Mouse (Mus musculus) hindbrain, embryonic 15.5 days (tissue): Measurements from ENCODE around the gene Mgat1. TPM values are rescaled to one million over a fixed set of nuclear protein-coding genes. Genes with fewer than 3 reads are reported as not detected.

Experiments
- polyA plus RNA-seq: library from polyadenylated mRNA; unstranded; fragments of >200 nt; fragmentation: Nextera tagmentation; extraction: Ambion mirVana; gene quantifications from 2 replicates; pipeline ENCODE4 v1.2.1, GENCODE M21; 2015

Gene Mgat1
- polyA plus RNA-seq, 1 experiment from 2014 or later, result 36.2 TPM

Other genes starting within 250 kb of the Mgat1 start
- gene 9930111J21Rik2, start 192.9 kb upstream of the Mgat1 start, polyA plus RNA-seq, result 0.35 and 0.45 TPM in 2 replicates
- 0.54 TPM in 1 of 2 replicates, not detected in the other for gene Tgtp2, start 180.0 kb upstream of the Mgat1 start, polyA plus RNA-seq
- gene Ifi47, start 167.6 kb upstream of the Mgat1 start, polyA plus RNA-seq, result 0.52 and 1.6 TPM in 2 replicates
- not detected in 2 replicates for gene Olfr1396, start 129.3 kb upstream of the Mgat1 start, polyA plus RNA-seq
- gene Olfr1395, start 101.9 kb upstream of the Mgat1 start, polyA plus RNA-seq, result not detected in 2 replicates
- not detected in 2 replicates for gene Olfr1394, start 89.8 kb upstream of the Mgat1 start, polyA plus RNA-seq
- 0.22 TPM in 1 of 2 replicates, not detected in the other for gene Btnl9, start 57.0 kb upstream of the Mgat1 start, polyA plus RNA-seq
- gene Zfp62, start 40.9 kb upstream of the Mgat1 start, polyA plus RNA-seq, result 38.0 and 40.7 TPM in 2 replicates
- gene Olfr1393, start 34.1 kb downstream of the Mgat1 start, polyA plus RNA-seq, result not detected in 2 replicates
- not detected in 2 replicates for gene Olfr1392, start 41.1 kb downstream of the Mgat1 start, polyA plus RNA-seq
- gene Olfr10, start 60.5 kb downstream of the Mgat1 start, polyA plus RNA-seq, result not detected in 2 replicates
- not detected in 2 replicates for gene Olfr1391, start 78.6 kb downstream of the Mgat1 start, polyA plus RNA-seq
- gene Olfr1390, start 91.0 kb downstream of the Mgat1 start, polyA plus RNA-seq, result not detected in 2 replicates
- gene Olfr1389, start 178.9 kb downstream of the Mgat1 start, polyA plus RNA-seq, result not detected in 2 replicates
- gene Olfr1388, start 192.4 kb downstream of the Mgat1 start, polyA plus RNA-seq, result 0.08 and 0.12 TPM in 2 replicates
- not detected in 2 replicates for gene Olfr1387, start 211.2 kb downstream of the Mgat1 start, polyA plus RNA-seq
- gene Olfr1386, start 220.9 kb downstream of the Mgat1 start, polyA plus RNA-seq, result not detected in 2 replicates
- not detected in 2 replicates for gene Olfr1385, start 244.9 kb downstream of the Mgat1 start, polyA plus RNA-seq